Mouse (Mus musculus) forelimb bud, embryonic 11.5 days (tissue): Measurements from ENCODE around the gene Prune2.
"Not testable (repeated sequence)": the region's sequence is repeated elsewhere in the genome, so short reads cannot be mapped to it uniquely, and the experiment has no call there.

Source experiments
- DNase-seq: peaks from one replicate; pipeline ENCODE4 v3.0.0-alpha.2; 2012; ENCODE audit warnings: low read depth, low spot score

Prune2 gene

DNA sequence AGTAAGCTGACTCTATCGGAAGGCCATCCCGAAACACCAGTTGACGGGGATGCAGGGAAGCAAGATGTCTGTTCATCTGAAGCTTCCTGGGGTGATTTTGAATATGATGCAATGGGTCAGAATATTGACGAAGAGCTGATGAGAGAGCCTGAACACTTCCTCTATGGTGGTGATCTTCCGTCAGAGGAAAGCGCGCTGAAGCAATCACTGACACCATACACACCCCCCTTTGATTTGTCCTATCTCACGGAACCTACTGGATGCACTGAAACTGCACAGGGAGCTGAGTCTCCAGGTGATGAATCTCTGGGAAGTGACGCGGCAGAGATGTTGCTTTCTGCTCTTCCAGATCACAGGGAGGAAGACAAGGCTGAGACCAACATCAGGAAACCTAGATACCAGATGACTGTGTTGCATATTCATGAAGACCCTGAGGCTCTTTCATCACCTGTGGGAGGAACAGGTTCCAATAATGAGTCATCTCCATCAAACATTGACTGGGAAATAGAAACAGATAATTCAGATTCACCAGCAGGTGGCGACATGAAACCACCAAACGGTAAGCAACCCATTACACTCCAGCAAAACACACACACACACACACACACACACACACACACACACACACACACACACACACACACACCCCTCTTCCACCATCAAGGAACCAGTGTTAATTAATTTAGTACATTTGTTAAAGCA, 168.3 kb downstream of the Prune2 start:
- DNase-seq = peak; percentile 41

DNA sequence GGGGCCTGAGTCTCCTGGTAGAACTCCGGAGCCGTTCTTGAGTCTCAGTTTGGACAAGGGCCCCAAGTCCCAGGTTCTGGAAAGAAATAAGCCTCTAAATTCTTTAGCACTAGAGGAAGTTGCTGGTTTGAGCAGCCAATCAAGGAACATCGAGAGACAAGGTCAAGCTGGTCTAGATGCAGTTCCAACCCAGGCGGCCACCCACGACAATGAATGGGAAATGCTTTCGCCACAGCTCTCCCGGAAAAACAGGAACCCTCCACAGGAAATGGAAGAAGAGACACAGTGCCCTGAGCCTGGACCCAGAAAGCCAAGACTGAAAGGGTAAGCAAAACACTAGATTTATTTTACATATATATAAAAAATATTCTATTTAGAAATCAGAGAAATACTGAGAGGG, 169.5 kb downstream of the Prune2 start:
- DNase-seq = no peak

DNA sequence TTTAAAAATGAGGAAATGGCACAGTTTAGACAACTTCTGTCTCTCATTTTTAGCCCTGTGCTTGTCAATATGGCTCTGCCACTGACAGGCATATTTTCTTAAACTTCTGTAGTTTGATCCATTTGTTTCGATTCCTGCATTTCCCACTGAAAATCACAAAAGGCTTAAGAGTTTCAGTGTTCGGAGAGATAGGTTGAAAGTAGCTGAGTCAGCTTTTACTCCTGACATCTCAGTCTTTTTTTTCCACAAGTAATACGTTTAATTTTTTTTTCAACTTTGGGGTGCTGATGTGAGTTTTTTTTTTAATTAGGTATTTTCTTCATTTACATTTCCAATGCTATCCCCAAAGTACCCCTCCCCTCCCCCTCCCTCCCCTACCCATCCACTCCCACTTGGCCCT, 174.6 kb downstream of the Prune2 start:
- DNase-seq = no peak

DNA sequence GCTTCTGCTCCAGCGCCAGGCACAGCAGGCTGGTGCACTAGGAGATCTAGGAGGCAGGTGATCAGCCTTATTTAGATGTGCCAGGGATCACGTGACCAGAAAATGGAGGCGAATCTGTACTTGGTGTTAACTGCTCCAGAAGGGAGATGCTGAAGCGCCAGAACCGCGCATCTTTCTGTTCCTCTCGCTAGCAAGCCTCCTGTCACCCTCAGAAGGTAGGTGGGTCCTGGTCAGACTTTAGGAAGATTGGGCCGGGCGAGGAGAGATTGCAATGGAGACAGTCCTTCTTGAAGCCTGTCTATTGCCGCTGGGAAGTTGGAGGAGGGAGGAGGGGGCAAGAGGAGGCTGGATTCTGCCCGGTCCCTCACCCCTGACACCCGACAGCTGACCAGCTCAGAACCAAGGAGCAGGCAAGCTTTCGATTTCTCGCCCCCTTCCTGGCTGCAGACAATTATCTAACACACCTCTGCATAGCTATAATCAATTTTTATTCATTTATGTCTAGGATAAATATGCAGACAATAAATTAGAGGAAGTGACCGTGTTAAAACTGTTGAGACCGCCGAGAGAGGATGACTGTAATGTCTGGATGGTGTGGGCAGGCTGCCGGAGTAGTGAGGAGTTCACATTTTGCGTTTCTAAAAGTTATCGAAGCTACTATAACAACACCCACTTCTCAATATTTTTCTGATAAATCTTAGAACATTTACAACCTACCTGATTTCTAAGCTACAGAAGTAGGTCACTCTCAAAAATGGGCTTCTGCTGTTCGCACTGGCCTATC, 181.0 kb downstream of the Prune2 start:
- peak; percentile 37 for DNase-seq

DNA sequence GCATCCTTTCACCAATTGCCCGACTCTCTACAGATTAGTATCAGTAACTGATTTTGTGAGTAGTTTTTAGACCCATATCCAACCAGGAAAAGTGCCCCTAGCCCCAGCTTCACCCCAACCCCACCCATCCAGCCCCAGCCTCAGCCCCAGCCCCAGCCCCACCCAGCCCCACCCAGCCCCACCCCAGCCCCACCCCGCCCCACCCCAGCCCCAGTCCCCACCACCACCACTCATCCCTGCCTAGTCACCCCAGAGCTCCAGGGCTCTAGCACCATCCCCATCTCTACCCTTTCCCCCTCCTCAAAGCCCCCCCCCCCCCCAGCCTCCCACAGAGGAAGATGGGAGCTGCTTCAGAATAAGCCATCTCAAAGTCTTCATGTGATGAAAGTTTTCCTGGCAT, 181.7 kb downstream of the Prune2 start:
- no peak for DNase-seq

DNA sequence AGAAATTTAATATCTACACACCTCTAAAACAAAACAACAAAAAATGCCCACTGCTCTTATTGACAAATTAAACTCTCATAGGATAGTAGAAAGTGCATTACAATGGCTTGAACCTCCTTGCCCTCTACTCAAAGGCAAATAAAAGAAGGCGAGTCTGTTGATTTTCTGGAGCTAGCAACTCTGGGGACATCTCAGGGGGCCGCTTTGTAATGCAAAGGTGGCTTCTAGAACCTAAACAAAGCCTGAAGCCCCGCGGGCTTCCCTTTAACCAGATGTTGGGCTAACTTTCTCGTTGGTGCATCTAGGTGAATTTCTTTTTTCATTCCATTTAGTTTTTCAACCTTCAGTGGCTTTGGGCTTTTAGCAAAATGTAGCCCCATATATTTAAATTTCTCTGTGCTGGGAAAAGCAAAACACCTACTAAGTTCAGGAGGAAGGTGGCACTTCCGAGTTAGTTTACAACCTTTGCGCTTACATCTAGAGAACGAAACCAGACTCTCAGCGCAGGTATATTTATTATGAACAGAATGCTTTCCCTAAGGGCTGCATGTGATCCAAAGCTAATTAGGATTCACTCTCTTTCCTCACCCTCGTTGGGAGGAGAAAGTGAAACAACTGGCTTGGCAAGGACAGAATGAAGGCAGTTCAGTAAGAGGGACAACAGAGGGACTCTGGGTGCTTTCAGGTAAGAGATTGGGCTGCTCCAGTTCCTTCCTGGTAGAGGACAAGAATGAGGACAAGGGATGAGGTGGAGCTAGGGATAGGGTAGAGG, 182.4 kb downstream of the Prune2 start:
- DNase-seq = no peak

DNA sequence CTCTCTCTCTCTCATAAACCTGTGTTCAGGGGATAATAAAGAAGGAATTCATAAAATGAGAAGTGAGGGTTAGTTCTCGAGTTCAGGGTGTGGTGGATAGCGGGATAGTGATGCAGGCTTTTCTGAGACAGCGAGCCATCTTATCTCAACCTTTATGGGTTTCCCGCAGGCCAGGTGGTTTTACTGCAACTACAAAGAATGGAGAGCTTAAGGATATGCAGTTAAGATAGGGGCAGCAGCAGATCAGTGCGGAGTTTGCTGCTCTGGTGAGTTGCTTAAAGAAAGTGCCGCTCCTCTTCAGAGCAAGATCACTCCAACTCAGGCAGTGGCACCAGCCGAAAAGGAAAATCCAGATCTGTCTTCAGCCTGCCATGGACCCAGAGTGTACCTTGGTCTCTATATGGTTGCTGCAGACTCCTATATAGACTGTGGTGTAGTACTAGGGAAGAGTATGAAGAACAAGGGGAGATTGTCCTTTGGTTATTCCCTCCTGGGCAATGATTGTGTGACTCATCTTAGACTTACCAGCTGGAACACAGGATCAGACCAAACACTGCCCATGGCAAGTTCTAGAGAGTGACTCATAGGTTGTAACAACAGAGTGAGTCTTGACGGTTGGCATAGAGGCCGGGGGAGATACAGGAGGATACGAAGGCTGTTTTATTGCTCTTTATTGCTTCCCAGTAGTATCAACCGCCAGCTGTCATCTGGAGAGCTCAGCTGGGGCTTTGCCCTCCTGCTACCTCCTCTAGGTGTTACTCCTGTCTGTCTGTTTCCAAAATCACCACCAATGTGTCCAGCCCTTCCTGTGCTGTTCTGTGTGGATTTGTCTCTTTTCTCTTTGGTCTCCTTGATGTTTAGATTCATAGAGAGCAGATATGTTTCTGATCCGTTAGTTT, 184.3 kb downstream of the Prune2 start:
- no peak for DNase-seq

DNA sequence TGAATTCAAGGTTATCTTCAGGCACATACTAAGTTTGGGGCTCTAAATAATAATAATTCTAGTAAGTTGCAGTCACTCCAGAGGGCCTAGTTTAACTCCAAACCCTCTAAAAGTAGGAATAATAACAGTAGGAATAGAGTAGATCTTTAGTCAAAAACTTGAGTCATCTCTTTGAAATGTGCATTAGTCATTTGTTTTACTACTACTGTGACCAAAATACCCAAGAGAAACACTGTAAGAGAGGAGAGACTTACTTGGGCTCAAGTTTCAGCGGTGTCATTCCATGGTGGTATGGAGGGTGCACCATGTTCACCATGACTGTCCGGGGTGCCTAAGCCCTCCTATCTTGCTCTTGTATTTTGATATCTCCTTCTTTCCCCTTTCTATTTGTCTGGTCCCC, 187.3 kb downstream of the Prune2 start:
- DNase-seq = no peak

DNA sequence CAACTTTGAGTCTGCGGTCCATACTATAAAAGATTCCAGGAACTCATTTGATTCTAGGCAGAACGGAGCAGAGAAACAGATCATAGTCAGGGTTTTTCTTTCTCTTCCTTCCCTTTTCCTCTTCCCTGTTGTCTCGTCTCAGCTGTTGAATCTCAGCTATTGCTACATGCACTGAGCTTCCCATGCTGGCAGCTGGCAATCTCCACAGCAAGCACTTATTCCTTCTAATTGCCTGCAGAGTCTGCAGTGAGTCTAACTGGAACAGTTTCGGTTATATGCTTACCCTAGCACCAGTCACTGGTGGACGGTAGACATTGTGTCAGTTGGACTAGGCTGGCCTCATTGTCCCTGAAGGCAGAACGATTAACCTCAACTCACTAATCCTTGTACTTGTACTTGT, 188.3 kb downstream of the Prune2 start:
- DNase-seq = no peak

DNA sequence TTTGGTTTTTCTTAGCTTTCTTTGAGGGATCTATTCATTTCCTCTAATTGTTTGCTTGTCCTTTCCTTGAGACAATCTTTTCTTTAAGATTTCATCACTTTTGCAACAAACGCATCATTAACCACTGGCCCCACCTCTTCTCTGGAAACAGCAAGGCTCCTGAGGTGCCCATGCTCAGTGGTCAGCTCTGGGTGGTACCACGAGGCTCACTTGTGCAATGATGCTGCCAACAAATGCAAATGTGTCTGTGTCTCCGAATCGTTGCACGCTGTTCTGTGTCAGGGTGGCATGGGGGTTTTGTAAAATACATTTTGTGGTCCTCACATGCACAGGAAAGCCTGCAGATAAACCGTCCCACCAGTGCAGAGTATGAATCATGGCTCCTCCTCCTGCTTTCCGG, 194.1 kb downstream of the Prune2 start:
- no peak for DNase-seq

DNA sequence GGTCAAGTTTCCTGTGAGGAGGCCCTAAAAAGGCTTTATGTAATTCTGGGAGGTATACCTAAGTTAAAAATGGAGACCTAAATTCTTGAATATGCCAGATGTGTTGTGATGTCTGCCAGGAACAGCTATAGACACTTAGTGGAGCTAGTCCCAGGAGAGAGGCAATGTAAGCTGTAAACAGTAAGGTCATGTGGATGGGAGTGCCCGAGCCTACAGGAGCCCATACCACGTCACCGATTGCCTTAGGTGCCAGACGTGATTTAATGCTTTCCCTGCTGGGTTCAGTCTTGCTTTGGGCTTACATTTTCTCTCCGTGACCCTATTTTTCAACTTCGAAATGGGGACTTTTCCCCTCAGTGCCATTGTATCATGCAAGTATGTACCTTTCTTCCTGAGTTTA, 195.9 kb downstream of the Prune2 start:
- no peak for DNase-seq

DNA sequence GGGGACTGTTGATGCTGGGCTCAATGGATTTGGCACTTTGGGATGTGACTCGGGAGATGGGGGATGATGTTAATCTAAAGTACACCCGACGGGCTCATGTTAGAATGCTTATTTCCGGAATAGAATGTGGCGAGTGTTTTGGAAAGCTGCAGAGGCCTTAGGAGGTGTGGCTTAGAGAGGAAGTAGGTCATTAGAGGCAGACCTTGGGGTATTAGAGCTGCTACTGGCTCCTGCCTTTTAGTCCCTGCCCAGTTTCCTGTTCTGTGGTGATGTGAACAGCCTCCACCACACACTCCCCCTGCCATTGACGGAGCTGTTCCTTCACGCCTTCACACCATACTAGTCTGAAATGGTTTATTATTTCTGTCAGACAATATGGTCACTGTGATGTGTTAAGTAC, 196.5 kb downstream of the Prune2 start:
- no peak for DNase-seq

DNA sequence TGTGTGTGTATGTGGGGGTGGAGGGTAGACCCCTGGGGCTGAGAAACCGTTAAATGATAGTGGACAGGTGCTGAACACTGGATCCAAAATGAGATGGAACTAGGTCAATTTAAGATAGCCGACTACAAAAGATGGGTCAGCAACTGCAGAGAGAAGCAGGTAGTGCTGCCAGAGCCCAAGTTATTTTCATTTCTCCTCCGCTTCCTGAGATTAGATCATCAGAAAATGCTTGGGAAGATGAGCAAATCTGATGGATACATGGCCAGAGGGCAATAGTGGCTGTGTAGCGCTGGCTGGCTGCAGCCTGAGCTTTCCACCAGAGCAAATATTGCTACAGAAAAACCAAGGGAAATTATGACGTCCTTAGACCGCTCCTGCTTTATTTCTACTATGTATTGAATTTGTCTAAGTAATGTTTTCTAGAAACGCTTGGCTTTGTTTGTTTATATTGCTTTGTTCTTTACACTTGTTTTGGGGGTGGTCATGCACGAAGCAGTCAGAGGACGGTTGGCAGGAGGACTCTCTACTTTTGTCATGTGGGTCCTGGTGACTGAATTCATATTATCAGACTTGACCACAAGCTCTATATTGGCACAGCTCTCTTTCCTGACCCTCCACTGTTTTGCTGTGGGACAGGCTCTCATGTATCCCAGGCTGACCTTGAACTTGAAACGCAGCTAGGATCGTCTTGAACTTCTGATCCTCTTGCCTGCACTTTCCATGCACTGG, 198.2 kb downstream of the Prune2 start:
- no peak for DNase-seq

DNA sequence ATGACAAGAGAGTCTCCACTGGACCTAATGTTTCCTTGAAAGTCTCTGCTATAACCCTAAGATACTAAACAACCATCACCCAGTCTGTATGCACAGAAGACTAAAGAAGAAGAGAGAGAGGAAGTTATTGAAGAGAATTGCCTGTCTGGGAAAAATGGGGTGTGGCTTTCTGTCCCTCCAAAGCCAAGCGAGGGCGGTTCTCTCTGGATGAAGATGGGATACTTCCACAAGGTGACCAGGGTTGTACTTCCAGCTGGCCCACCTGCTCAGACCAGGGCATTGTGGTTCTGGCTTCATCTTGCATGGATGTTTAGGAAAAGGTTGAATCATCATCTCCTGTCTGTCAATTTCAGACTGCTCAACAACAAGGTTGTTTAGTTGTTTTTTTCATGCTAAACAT, 199.3 kb downstream of the Prune2 start:
- DNase-seq = no peak

DNA sequence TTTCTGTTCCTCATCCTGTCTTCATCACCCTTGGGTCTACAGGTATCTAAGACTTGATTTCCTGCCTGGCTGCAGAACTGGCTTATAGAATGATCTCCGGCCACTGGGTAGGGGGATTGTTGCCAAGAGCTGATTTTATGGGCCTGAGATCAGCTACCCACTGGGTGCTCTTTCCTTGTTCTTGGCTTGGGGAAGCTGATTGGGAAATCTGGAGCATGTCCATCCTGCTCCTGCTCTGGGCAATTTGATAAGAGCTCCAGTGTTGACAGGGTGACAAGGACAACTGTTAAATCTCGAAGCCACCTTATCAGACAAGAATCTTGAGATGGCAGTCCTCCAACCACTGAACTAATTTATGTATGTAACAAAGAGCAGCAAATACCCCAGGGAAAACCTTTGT, 203.8 kb downstream of the Prune2 start:
- DNase-seq = no peak

DNA sequence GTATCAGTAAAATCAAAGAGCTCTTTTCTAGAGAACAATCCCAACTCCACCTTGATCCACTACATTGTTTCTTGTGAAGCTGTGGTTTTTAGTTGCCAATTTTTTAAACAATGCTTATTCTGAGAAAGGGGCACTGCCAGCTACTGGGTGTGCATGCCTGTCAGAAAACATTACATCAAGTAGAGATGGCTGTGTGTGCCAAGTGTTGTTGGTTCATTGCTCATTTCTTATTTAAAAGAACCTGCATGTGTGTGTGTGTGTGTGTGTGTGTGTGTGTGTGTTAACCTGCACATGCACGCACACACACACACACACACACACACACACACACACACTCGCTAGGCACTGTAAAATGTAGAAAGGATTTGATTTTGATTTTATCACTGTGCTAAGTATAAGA, 204.3 kb downstream of the Prune2 start:
- no peak for DNase-seq

DNA sequence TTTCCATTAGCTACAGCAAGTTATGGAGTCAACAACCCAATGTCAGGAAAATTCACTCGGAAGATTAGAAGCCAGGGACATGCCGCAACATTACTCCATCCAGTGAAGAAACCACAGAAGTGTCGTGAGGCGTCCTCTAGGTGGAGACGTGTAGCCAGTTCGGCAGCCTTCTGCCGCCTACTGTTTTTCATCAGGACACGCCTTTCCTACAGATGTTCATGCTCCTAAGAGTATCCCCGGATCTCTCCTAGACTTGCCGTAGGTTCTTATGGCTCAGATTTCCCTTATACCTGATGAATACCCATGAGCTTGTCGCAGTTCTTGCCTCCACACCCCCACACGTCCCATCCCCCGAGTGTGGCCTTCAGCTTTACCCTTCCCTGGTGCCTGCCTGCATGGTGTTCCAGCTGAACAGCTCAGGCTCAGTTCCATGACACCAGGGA, 207.6 kb downstream of the Prune2 start:
- DNase-seq = peak; percentile 69

DNA sequence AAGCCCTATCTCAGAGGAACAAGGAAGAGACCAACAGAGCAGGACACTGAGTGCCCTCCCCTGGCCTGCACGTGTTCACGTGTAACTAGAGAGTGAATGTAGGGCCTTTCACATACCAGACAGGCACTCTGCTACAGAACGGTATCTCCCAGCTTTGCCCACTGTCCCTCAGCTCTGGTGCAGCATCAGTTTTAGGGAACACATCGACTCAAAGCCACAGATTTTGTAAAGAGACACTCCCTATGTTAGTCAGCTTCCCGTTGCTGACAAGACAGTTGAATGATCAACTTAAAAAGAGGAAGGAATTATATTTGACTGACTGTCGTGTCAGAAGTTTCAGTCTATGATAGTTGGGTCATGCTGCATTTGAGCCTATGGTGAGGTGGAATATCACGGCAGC, 210.4 kb downstream of the Prune2 start:
- DNase-seq = no peak

DNA sequence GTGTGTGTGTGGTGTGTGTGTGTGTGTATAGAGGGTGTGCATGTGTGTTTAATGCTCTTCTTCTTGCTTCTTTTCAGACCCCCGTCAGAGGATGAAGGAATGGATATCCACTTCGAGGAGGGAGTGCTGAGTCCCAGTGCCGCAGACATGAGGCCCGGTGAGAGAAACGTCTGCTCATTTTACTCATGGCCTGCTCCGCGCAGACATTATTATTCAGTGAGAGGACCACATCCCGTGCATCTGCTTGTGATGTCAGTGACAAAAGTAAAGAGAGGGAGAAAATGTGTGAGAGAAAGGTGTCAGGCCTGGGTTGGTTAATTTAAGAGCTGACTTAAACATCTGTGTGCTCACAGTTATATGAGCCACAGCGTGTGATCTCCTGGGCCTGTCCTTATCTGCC, 212.3 kb downstream of the Prune2 start:
- no peak for DNase-seq

DNA sequence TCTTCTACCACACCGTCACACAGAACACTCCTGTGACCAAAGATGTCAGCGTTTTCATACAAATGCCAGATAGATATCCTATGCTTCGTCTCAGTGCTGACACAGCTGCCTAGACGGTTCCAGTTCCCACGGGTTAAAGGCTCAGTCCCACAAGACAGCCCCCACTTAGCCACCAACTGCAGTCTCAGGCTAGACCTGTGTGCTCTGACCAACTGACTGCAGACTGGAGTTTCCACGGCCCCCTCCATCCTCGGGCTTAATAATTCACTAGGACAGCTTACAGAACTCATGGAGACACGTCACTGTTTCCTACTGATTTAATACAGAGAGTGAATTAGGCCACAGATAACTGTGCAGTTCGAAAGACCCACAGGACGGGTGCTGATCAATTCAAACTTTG, 213.8 kb downstream of the Prune2 start:
- no peak for DNase-seq

DNA sequence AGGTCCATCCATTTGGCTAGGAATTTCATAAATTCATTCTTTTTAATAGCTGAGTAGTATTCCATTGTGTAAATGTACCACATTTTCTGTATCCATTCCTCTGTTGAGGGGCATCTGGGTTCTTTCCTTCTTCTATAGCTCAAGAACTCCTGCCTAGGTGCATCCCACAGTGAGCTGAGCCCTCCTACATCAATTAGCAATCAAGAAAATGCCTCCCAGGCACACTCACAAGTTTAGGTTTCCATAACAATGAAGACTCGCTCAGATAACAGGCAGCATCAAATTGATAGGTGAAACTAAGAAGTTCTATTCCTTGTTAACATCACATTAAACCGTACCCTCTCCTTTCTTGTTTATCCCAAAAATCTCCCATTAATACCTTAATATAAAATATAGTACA, 218.6 kb downstream of the Prune2 start:
- not testable (repeated sequence) for DNase-seq
